Comparison of ENCODE assay signal across 10 mouse cellular contexts in genomic region chr11:54464557-54465244, GRCm38 (mm10). TPM values are rescaled to one million over a fixed set of nuclear protein-coding genes. Genes with fewer than 3 reads are reported as not detected.
DNase-seq lines count a peak whose midpoint lies in the region; ATAC-seq and TF ChIP-seq lines count a peak whose summit lies in the region.
"Had no signal": no experiment of that assay in that cellular context is flagged by ENCODE, and none has a peak within 500 bp of the region (broad histone marks: within the 10 kb centered on the region; RNA-seq: fewer than 3 reads in every experiment).

No protein-coding gene starts in this region.

- H3K4me3 ChIP-seq in gastrocnemius, adult 2 months, result no peak overlapping the region
- no peak overlapping the region for H3K4me3 ChIP-seq in liver, embryonic 16.5 days (ENCODE audit: low read depth, low read length)
- no peak overlapping the region for H3K4me3 ChIP-seq in olfactory bulb, adult 2 months (ENCODE audit: insufficient read depth, low read depth, low read length)

- 18% methylated on average over 3 of the region's 3 CpGs for WGBS in liver, embryonic 16.5 days (ENCODE audit: insufficient replicate concordance)
- WGBS in olfactory bulb, adult 2 months, result 28% methylated on average over 3 of the region's 3 CpGs

- H3K36me3 ChIP-seq in liver, embryonic 16.5 days (ENCODE audit: control insufficient read depth, insufficient read depth), result no peaks in the 10 kb centered on the region

- DNase-seq in gastrocnemius, adult 2 months, result no peak
- DNase-seq in gastrocnemius, postnatal 10 days, result no peak
- DNase-seq in liver, result no peak
- DNase-seq in cerebellum, postnatal 4 days (ENCODE audit: low spot score in 2 of 2), result no peak
- no peak for DNase-seq in frontal cortex, adult 2 months (ENCODE audit: extremely low spot score in 1 of 2, low spot score in 1 of 2)
- DNase-seq: B cell, adult 2 months had no signal

- H3K27me3 ChIP-seq in liver, embryonic 16.5 days (ENCODE audit: control insufficient read depth, insufficient read depth, low read depth, low read length), result no peaks in the 10 kb centered on the region

- H3K9me3 ChIP-seq in liver, embryonic 16.5 days (replicated peaks; ENCODE audit: control insufficient read depth, low read length), result no peaks in the 10 kb centered on the region

- no peak for ATAC-seq in liver, embryonic 16.5 days (ENCODE audit: low read depth)
- ATAC-seq in common myeloid progenitor, adult 5-6 weeks (replicated peaks; ENCODE audit: low read depth, poor library complexity, severe bottlenecking), result peak; percentile 36; the same call in 1 of the 2 replicates

- TF ChIP-seq POLR2A in olfactory bulb, adult 2 months (IDR thresholded peaks at IDR 0.05; ENCODE audit: insufficient read depth, low read depth, low read length), result no peak

- TF ChIP-seq CTCF in gastrocnemius, adult 2 months (IDR thresholded peaks at IDR 0.05), result no peak
- TF ChIP-seq CTCF in olfactory bulb, adult 2 months (IDR thresholded peaks at IDR 0.05; ENCODE audit: insufficient read depth, low read depth, low read length), result no peak

- intact Hi-C loops in gastrocnemius, adult 2 months (cut with DNase I), result no loop called here

- H3K9ac ChIP-seq in liver, embryonic 16.5 days (ENCODE audit: low read depth, low read length), result no peak overlapping the region

- H3K4me2 ChIP-seq in liver, embryonic 16.5 days (ENCODE audit: low read depth, low read length), result 0 out of 2 replicates have a peak overlapping the region, but pooled peaks have one; percentile 19
- H3K4me2 ChIP-seq: midbrain, embryonic 11.5 days had no signal

- peak overlapping the region; percentile 63 for H3K27ac ChIP-seq in gastrocnemius, adult 2 months
- H3K27ac ChIP-seq in liver, embryonic 16.5 days (ENCODE audit: low read length), result peak overlapping the region; percentile 52
- H3K27ac ChIP-seq in olfactory bulb, adult 2 months (ENCODE audit: insufficient read depth, low read depth, low read length), result peak overlapping the region; percentile 0; the same call in 1 of the 2 replicates

- H3K4me1 ChIP-seq in liver, embryonic 16.5 days (ENCODE audit: control insufficient read depth, low read depth, low read length), result peaks cover 12% of the 10 kb centered on the region
- no peaks in the 10 kb centered on the region for H3K4me1 ChIP-seq in olfactory bulb, adult 2 months (ENCODE audit: control insufficient read depth, insufficient read depth, low read length)

RNA-seq across cellular contexts. Expression of gene Fnip1, which starts 26.7 kb away (rescaled TPM):
- 10 to 100 TPM; 28.7 to 35.9 TPM for total RNA-seq in gastrocnemius, adult 2 months (2021)
- total RNA-seq in gastrocnemius, postnatal 10 days (2021), result 10 to 100 TPM; 18.2 to 19.0 TPM
- 5.3 and 5.6 TPM in 2 replicates for polyA plus RNA-seq in liver, embryonic 16.5 days (2015; fragmentation: Nextera tagmentation; extraction: Ambion mirVana)
- 25.4 and 26.4 TPM in 2 replicates for total RNA-seq in common myeloid progenitor, adult 5-6 weeks (2017)
- not detected in 2 replicates for polyA plus RNA-seq in olfactory bulb, adult 2 months (2012; ENCODE audit: insufficient read depth, insufficient read length, low replicate concordance, missing spikeins)
- polyA plus RNA-seq in frontal cortex, adult 2 months (2012; rRNA removed), result 15.4 and 19.0 TPM in 2 replicates

RNA-seq across cellular contexts. Expression of gene Rapgef6, which starts 57.9 kb away (rescaled TPM):
- total RNA-seq in gastrocnemius, adult 2 months (2021), result 1 to 10 TPM; 6.7 to 9.4 TPM
- 10 to 100 TPM in 1 of 2 experiments, 1 to 10 TPM in 1; 9.0 to 13.6 TPM for total RNA-seq in gastrocnemius, postnatal 10 days (2021)
- polyA plus RNA-seq in liver, embryonic 16.5 days (2015; fragmentation: Nextera tagmentation; extraction: Ambion mirVana), result 18.8 and 20.1 TPM in 2 replicates
- 67.6 and 68.0 TPM in 2 replicates for total RNA-seq in common myeloid progenitor, adult 5-6 weeks (2017)
- not detected in 2 replicates for polyA plus RNA-seq in olfactory bulb, adult 2 months (2012; ENCODE audit: insufficient read depth, insufficient read length, low replicate concordance, missing spikeins)
- polyA plus RNA-seq in frontal cortex, adult 2 months (2012; rRNA removed), result 17.5 and 21.4 TPM in 2 replicates

Comparison
In these comparisons a context has a peak if more than half of its experiments do, and no peak if none do; other contexts are left out.
1. H3K27ac ChIP-seq: peak in every context shown above with its lines; median percentile 63 in gastrocnemius, adult 2 months; 52 in liver, embryonic 16.5 days; 0 in olfactory bulb, adult 2 months.